Comparison of ENCODE assay signal across 14 mouse cellular contexts in the genomic region with DNA sequence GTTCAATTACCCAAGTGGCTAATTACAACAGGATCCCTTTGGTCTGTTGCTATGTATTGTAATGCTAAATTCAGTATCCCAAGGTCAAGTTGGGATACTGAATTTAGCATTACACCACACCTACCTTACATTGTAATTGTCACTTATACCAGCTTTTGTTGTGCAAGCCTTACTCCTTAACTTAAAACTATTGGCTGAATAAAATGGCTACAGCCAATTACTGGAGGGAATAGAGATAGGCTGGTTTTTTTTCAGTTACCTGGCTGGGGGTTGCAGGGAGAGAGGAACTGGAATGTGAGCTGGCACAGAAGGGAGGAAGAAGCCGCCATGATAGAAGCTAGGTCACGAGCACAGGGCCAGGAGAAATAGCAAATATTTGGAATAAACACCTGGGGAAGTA.
"Had no signal": no experiment of that assay in that cellular context is flagged by ENCODE, and none has a peak within 500 bp of the region (broad histone marks: within the 10 kb centered on the region; RNA-seq: fewer than 3 reads in every experiment).

No protein-coding gene starts in this region.

- H3K27ac ChIP-seq: lung, embryonic 15.5 days; macrophage; midbrain, embryonic 13.5 days; midbrain, embryonic 15.5 days; neural tube, embryonic 12.5 days; stomach, embryonic 15.5 days; stomach, postnatal 0 days had no signal

- H3K4me3 ChIP-seq: lung, embryonic 15.5 days; megakaryocyte, embryonic 14.5 days; midbrain, embryonic 13.5 days; midbrain, embryonic 15.5 days; neural tube, embryonic 12.5 days; stomach, embryonic 15.5 days had no signal

- H3K4me1 ChIP-seq: lung, embryonic 15.5 days; megakaryocyte, embryonic 14.5 days; midbrain, embryonic 13.5 days; midbrain, embryonic 15.5 days; neural tube, embryonic 12.5 days; stomach, embryonic 15.5 days had no signal

- H3K9me3 ChIP-seq: lung, embryonic 15.5 days; midbrain, embryonic 13.5 days; midbrain, embryonic 15.5 days; neural tube, embryonic 12.5 days; stomach, embryonic 15.5 days had no signal

- H3K9ac ChIP-seq: lung, embryonic 15.5 days; midbrain, embryonic 13.5 days; midbrain, embryonic 15.5 days; neural tube, embryonic 12.5 days; stomach, embryonic 15.5 days had no signal

- DNase-seq: lung, adult 2 months; lung, postnatal 14 days; lung, postnatal 36 days; right cerebral cortex, postnatal 14 days; thymus, adult 2 months; thymus, postnatal 25 days had no signal

- H3K36me3 ChIP-seq: lung, embryonic 15.5 days; midbrain, embryonic 13.5 days; midbrain, embryonic 15.5 days; neural tube, embryonic 12.5 days; stomach, embryonic 15.5 days had no signal
